Mouse (Mus musculus) kidney, embryonic 16.5 days (tissue): ENCODE results near the gene Idh2. TPM values are rescaled to one million over a fixed set of nuclear protein-coding genes. Genes with fewer than 3 reads are reported as not detected.
"Not testable (repeated sequence)": the region's sequence is repeated elsewhere in the genome, so short reads cannot be mapped to it uniquely, and the experiment has no call there.

Experiments used
- ATAC-seq: fragments of 200-750 bp; cut with Nextera tagmentation; 2 replicates; pipeline ENCODE4 v1.8.0; 2017; ENCODE audit warnings: moderate TSS enrichment; ENCODE audit not compliant: low FRiP score, low TSS enrichment
- H3K27ac ChIP-seq: fragments of 300-500 bp; sonication (generic); 2 replicates; pipeline ENCODE4 v1.5.1; 2014; ENCODE audit warnings: low read length
- H3K27me3 ChIP-seq: fragments of 300-500 bp; sonication (generic); 2 replicates; pipeline ENCODE4 v1.6.1; 2014; ENCODE audit warnings: low read length, control low read depth, mixed read lengths; ENCODE audit not compliant: insufficient read depth
- H3K36me3 ChIP-seq: fragments of 300-500 bp; sonication (generic); 2 replicates; pipeline ENCODE4 v1.6.1; 2014; ENCODE audit warnings: low read length, control low read depth, mixed read lengths; ENCODE audit not compliant: insufficient read depth
- H3K4me1 ChIP-seq: fragments of 300-500 bp; sonication (generic); 2 replicates; pipeline ENCODE4 v1.6.1; 2014; ENCODE audit warnings: low read length, control low read depth, mixed read lengths; ENCODE audit not compliant: insufficient read depth
- H3K4me2 ChIP-seq: fragments of 300-500 bp; sonication (generic); replicated peaks from 2 replicates; pipeline ENCODE4 v1.6.1; 2014; ENCODE audit warnings: low read depth, low read length
- H3K4me3 ChIP-seq: fragments of 300-500 bp; sonication (generic); 2 replicates; pipeline ENCODE4 v1.5.1; 2014; ENCODE audit warnings: mild to moderate bottlenecking, low read length
- H3K9ac ChIP-seq: fragments of 300-500 bp; sonication (generic); replicated peaks from 2 replicates; pipeline ENCODE4 v1.6.1; 2014; ENCODE audit warnings: low read length
- H3K9me3 ChIP-seq: fragments of 300-500 bp; sonication (generic); 2 replicates; pipeline ENCODE4 v1.6.1; 2016; ENCODE audit warnings: low read length, control low read depth
- WGBS: fragments of 180-500 bp; shearing (Covaris S2); extraction: QIAGEN DNeasy Blood & Tissue Kit; methylation state at CpG from one replicate; pipeline ENCODE4 v1.1.7; 2014; 5-methylcytosine and 5-hydroxymethylcytosine counted together
- polyA plus RNA-seq: library from polyadenylated mRNA; unstranded; fragments of >200 nt; fragmentation: Nextera tagmentation; extraction: Ambion mirVana; gene quantifications from 2 replicates; pipeline ENCODE4 v1.2.1, GENCODE M21; 2015

Idh2 gene
- polyA plus RNA-seq, 1 experiment from 2014 or later, result 850 TPM

- Histone ChIP-seq H3K4me1 (peaks cover 69% of the 10 kb centered on the region), H3K27ac (peak overlapping the region; percentile 89), H3K4me2 (no peak overlapping the region), H3K36me3 (no peaks in the 10 kb centered on the region), H3K9ac (0 out of 2 replicates have a peak overlapping the region, but pooled peaks have one; percentile 28), H3K9me3 (no peaks in the 10 kb centered on the region), H3K4me3 (no peak overlapping the region), H3K27me3 (no peaks in the 10 kb centered on the region)
- ATAC-seq, result no peak
- 36% methylated on average over 14 of the region's 14 CpGs for WGBS
Measured at GRCm38 (mm10) chr7:80057781-80058180, 57.4 kb downstream of the Idh2 start.

GRCm38 (mm10) chr7:80057002-80057691, 58.0 kb downstream of the Idh2 start:
- peak; percentile 64 for ATAC-seq
- no peaks in the 10 kb centered on the region for H3K36me3 ChIP-seq
- peak overlapping the region; percentile 89 for H3K27ac ChIP-seq
- H3K4me1 ChIP-seq, result peaks cover 71% of the 10 kb centered on the region
- H3K9ac ChIP-seq, result peak overlapping the region; percentile 46; the same call in 1 of the 2 replicates
- H3K4me2 ChIP-seq, result no peak overlapping the region
- H3K27me3 ChIP-seq, result no peaks in the 10 kb centered on the region
- no peaks in the 10 kb centered on the region for H3K9me3 ChIP-seq
- H3K4me3 ChIP-seq, result no peak overlapping the region
- 33% methylated on average over 4 of the region's 4 CpGs for WGBS

GRCm38 (mm10) chr7:80055781-80056180, 59.4 kb downstream of the Idh2 start:
- H3K4me1 ChIP-seq, result peaks cover 76% of the 10 kb centered on the region
- H3K9ac ChIP-seq, result no peak overlapping the region
- no peaks in the 10 kb centered on the region for H3K27me3 ChIP-seq
- H3K9me3 ChIP-seq, result no peaks in the 10 kb centered on the region
- peak overlapping the region; percentile 89; the same call in 1 of the 2 replicates for H3K27ac ChIP-seq
- no peak overlapping the region for H3K4me2 ChIP-seq
- H3K4me3 ChIP-seq, result no peak overlapping the region
- no peaks in the 10 kb centered on the region for H3K36me3 ChIP-seq
- WGBS, result 65% methylated on average over 12 of the region's 12 CpGs
- no peak for ATAC-seq

- no peaks in the 10 kb centered on the region for H3K9me3 ChIP-seq
- H3K27ac ChIP-seq, result no peak overlapping the region; the same call in 1 of the 2 replicates
- 86% methylated on average over 9 of the region's 9 CpGs for WGBS
- H3K36me3 ChIP-seq, result no peaks in the 10 kb centered on the region
- ATAC-seq, result no peak
- H3K4me3 ChIP-seq, result no peak overlapping the region
- H3K27me3 ChIP-seq, result no peaks in the 10 kb centered on the region
- no peak overlapping the region for H3K9ac ChIP-seq
- H3K4me1 ChIP-seq, result peaks cover 76% of the 10 kb centered on the region
- H3K4me2 ChIP-seq, result no peak overlapping the region
Measured at GRCm38 (mm10) chr7:80053147-80053546, 62.0 kb downstream of the Idh2 start.

- H3K9ac ChIP-seq, result no peak overlapping the region
- peak; percentile 43 for ATAC-seq
- H3K36me3 ChIP-seq, result no peaks in the 10 kb centered on the region
- peak overlapping the region; percentile 70 for H3K27ac ChIP-seq
- H3K9me3 ChIP-seq, result no peaks in the 10 kb centered on the region
- no peaks in the 10 kb centered on the region for H3K27me3 ChIP-seq
- WGBS, result 17% methylated on average over 11 of the region's 11 CpGs
- H3K4me2 ChIP-seq, result peak overlapping the region; percentile 24
- H3K4me1 ChIP-seq, result peaks cover 76% of the 10 kb centered on the region
- H3K4me3 ChIP-seq, result no peak overlapping the region
Measured at GRCm38 (mm10) chr7:80052261-80052660, 62.9 kb downstream of the Idh2 start.

GRCm38 (mm10) chr7:80051835-80052234, 63.4 kb downstream of the Idh2 start:
- H3K9me3 ChIP-seq, result no peaks in the 10 kb centered on the region
- H3K27me3 ChIP-seq, result no peaks in the 10 kb centered on the region
- no peaks in the 10 kb centered on the region for H3K36me3 ChIP-seq
- WGBS, result 47% methylated on average over 6 of the region's 6 CpGs
- no peak overlapping the region for H3K4me3 ChIP-seq
- H3K4me2 ChIP-seq, result peak overlapping the region; percentile 24; the same call in 1 of the 2 replicates
- H3K4me1 ChIP-seq, result peaks cover 76% of the 10 kb centered on the region
- H3K9ac ChIP-seq, result no peak overlapping the region
- peak overlapping the region; percentile 70 for H3K27ac ChIP-seq
- 0 out of 2 replicates have a peak, but pooled peaks have one; percentile 32 for ATAC-seq

GRCm38 (mm10) chr7:80050382-80050781, 64.8 kb downstream of the Idh2 start:
- ATAC-seq, H3K9ac ChIP-seq, H3K27me3 ChIP-seq, H3K4me3 ChIP-seq, H3K9me3 ChIP-seq, H3K36me3 ChIP-seq, H3K4me2 ChIP-seq: not testable (repeated sequence)
- WGBS, result 86% methylated on average over 1 of the region's 1 CpGs
- H3K27ac ChIP-seq, result peak overlapping the region; percentile 80
- peaks cover 69% of the 10 kb centered on the region for H3K4me1 ChIP-seq

GRCm38 (mm10) chr7:80049746-80050145, 65.4 kb downstream of the Idh2 start:
- no peak overlapping the region for H3K4me3 ChIP-seq
- no peaks in the 10 kb centered on the region for H3K9me3 ChIP-seq
- 0 out of 2 replicates have a peak overlapping the region, but pooled peaks have one; percentile 16 for H3K4me2 ChIP-seq
- ATAC-seq, result no peak
- H3K36me3 ChIP-seq, result no peaks in the 10 kb centered on the region
- no peak overlapping the region for H3K9ac ChIP-seq
- H3K27me3 ChIP-seq, result no peaks in the 10 kb centered on the region
- peak overlapping the region; percentile 80 for H3K27ac ChIP-seq
- H3K4me1 ChIP-seq, result peaks cover 71% of the 10 kb centered on the region
- WGBS, result 43% methylated on average over 2 of the region's 2 CpGs

- H3K4me1 ChIP-seq, result peaks cover 58% of the 10 kb centered on the region
- H3K27me3 ChIP-seq, result no peaks in the 10 kb centered on the region
- peak overlapping the region; percentile 36; the same call in 1 of the 2 replicates for H3K27ac ChIP-seq
- no peaks in the 10 kb centered on the region; the same call in 1 of the 2 replicates for H3K36me3 ChIP-seq
- H3K4me2 ChIP-seq, result no peak overlapping the region
- no peak overlapping the region for H3K4me3 ChIP-seq
- H3K9ac ChIP-seq, result no peak overlapping the region
- no peak for ATAC-seq
- 43% methylated on average over 4 of the region's 4 CpGs for WGBS
- no peaks in the 10 kb centered on the region for H3K9me3 ChIP-seq
Measured at GRCm38 (mm10) chr7:80047041-80047440, 68.2 kb downstream of the Idh2 start.
